Mouse (Mus musculus): ENCODE results near the gene Scnn1a.
A peak's percentile ranks its signal among the peaks of the same experiment; 100 is the strongest.

The Scnn1a gene

GRCm38 (mm10) chr6:125340244-125340643 lies 19.8 kb downstream of the Scnn1a start:
- no peak for DNase-seq (ENCODE audit: low read depth in 2 of 2, low spot score in 2 of 2)

GRCm38 (mm10) chr6:125342198-125342597 lies 21.7 kb downstream of the Scnn1a start:
- no peak for DNase-seq (ENCODE audit: low read depth in 2 of 2, low spot score in 2 of 2)

- no peak for DNase-seq (ENCODE audit: low read depth in 2 of 2, low spot score in 2 of 2)
Observed at GRCm38 (mm10) chr6:125344084-125344483, 23.6 kb downstream of the Scnn1a start.

GRCm38 (mm10) chr6:125344866-125345265 lies 24.4 kb downstream of the Scnn1a start:
- no peak for DNase-seq (ENCODE audit: low read depth in 2 of 2, low spot score in 2 of 2)

- no peak for DNase-seq (ENCODE audit: low read depth in 2 of 2, low spot score in 2 of 2)
Observed at GRCm38 (mm10) chr6:125345625-125346024, 25.2 kb downstream of the Scnn1a start.

DNA sequence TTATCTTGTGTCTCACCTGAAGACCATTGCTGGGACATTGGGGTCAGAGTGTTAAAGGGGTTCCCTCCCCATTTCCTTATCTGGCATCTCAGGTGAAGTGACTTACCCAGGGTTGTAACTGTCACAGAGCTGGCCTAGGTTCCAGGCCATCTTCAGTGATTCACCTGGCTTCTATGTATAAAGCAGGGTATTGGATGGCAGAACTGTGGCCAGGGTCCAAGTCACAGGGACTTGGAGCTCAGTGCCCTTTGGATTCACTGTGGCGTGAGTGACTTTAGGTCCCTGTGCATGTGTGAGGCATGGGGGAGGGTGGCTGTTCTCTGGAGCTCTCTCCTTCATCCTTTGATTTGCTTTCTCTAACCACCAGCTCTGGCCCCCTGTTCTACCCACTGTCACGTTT lies 25.6 kb downstream of the Scnn1a start:
- DNase-seq (ENCODE audit: low read depth in 2 of 2, low spot score in 2 of 2): no peak

DNA sequence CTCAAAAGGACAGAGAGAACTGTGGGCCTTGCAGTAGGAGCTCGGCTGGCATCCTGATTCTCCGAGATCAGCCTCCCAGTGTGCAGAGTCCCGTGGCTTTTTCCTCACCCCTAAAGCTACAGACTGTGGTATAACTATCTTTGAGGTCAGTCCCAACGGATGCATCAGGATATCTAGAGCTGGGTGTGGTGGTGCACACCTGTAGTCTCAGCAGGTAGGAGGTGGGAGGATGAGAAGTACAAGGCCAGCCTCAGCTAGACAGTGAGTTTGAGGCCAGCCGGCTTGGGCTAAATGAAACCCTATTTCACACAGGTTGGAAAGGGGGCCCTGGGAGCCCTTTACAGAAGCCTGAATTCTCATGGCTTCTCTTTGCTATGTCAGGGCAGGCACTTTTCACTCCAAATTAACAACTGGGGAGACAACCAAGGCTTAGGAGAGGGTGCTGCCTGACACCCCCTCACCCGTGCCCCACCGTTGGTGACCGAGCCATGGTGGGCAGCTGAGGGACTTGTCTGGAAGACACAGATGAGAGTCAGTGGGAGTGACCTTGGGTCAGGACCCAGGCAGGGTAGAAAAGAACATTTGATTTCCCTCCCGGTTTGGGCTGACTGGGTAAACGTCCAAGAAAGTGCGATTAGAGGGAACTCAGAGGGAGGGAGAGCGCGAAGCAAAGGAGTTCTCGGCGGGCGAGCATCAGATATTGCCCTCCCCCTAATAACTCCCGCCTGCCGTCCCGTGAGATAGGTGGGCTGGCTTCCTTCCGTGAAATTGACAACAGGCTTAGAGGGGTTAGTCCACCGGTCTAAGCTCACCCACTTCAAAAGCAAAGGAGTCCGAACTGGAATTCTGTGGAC lies 28.5 kb downstream of the Scnn1a start, which contains the start of gene Tnfrsf1a:
Gene Tnfrsf1a (plus strand): TSS at position 642 of the 854 bp plus-strand sequence.
- DNase-seq (ENCODE audit: low read depth in 2 of 2, low spot score in 2 of 2): no peak

DNA sequence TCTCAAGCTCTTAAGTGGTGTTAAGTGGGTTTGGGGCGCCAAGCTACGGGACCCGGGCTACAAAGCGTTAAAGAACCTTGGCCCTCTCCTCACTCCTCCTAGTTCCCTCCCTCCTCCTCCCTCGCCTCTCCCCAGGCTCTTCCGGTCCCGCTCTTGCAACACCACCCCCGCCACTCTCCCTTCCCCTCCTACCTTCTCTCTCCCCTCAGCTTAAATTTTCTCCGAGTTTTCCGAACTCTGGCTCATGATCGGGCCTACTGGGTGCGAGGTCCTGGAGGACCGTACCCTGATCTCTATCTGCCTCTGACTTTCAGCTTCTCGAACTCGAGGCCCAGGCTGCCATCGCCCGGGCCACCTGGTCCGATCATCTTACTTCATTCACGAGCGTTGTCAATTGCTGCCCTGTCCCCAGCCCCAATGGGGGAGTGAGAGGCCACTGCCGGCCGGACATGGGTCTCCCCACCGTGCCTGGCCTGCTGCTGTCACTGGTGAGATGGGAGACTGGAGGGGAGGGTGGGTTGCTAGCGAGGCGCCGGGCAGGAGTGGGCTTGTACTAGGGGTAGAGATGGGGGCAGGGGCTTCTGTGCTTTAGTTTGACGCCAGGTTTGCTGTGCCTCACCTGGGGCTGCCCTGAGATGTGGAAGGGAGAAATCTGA lies 29.2 kb downstream of the Scnn1a start:
- DNase-seq (ENCODE audit: low read depth in 2 of 2, low spot score in 2 of 2): peak; percentile 26 to 58

DNA sequence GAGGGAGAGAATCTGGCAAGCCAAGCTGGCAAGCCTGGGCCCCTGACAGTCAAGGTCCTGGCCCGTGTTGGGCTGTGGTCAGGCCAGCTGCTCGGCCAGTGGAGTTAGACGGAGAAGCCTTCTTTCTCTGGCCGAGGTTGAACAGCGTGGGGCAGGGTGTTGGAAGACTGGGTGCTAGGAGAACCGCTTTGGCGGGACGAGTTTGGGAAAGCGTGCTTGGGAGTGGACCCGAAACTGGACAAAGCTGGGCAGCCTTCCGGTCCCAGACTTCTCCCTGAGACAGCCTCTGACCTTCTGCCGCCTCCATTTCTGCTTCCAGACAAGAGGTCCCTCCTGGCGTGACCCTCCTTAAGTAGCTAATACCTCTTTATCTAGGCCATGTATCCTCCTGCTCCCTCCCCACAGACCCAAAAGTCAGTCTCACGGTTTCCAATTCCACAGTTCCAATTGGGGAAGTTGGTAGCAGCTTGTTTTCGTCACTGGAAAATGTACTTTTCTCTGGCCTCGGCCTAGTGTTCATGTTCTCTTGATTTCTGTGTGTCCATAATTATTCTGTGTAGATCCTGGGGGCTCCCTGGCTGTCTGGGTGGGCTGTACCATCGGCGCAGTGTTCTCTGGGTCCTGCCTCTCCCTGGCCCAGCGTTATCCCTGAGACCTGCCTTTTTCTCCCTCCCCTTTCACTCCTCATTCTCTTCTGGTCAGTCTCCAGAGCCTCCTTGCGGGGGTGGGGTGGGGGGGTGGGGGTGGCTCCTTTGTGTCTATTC lies 30.0 kb downstream of the Scnn1a start:
- DNase-seq (ENCODE audit: low read depth in 2 of 2, low spot score in 2 of 2): no peak

DNA sequence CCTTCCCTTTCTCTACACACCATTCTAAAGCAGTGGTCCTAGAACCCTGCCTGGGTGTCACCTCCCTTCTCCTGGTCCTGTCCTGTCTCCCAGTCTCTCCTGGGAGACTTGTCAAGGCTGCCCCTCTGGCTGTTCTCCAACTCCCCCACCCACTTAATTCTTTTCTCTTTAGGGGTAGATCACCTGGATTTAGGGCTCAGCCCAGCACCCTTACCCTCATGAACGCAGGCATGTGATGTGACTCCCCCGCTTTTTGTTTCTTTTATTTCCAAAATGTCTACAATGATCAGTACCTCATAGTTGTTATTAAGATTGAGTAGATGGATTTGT lies 30.5 kb downstream of the Scnn1a start:
- no peak for DNase-seq (ENCODE audit: low read depth in 2 of 2, low spot score in 2 of 2)

DNA sequence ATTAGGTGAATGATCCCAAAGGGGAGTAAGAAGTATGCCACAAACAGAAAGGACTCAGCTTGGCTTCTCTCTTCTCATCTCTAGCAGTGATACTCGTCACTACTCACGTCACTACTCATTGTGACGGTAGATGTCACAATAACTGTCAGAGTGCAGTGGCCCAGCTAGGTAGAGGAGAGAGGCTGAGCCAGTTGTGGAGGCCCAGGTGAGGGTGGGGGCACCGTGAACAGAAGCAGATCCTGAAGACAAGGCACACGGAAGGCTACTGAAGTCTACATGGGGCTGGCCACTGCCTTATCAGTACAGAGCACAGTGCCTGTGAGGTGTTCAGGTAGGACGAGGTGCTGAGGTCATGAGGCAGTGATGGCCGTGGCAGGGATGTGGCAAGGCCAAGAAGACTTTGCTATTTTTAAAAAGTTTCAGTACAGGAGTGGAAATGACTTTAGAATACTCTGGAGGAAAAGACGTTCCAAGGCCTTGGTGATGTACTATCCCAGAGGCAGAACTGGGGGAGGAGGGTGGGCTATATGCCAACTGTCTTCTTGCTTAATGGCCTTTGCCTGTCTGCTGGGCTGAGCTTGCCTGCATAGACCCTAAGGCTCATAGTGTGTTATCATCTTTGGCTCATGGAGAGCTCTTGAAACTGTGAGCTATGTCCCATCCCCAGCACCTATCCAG lies 31.0 kb downstream of the Scnn1a start:
- peak; percentile 47 to 60 for DNase-seq (ENCODE audit: low read depth in 2 of 2, low spot score in 2 of 2)

GRCm38 (mm10) chr6:125352046-125352384 lies 31.6 kb downstream of the Scnn1a start:
- no peak for DNase-seq (ENCODE audit: low read depth in 2 of 2, low spot score in 2 of 2)

GRCm38 (mm10) chr6:125352811-125353210 lies 32.4 kb downstream of the Scnn1a start:
- DNase-seq (ENCODE audit: low read depth in 2 of 2, low spot score in 2 of 2): no peak

DNA sequence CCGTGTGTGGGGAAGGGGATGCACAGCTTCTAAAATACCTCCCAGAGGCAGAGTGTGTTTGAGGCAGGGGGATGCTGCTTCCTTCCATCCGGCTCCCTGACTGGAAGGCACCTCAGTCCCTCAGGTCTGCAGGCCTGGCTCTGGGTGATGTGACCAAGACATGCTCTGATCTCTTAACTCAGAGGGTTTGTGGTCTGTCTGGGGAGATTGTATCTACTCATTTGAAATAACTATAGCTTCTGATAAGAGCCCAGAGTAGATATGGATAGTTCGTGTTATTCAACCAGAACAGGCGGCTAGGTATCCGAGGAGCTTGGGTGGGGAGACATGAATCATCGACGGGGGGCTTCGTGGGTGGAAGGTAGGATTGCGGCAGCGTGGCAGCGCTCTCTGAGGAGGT lies 32.8 kb downstream of the Scnn1a start:
- peak in 1 of 2 experiments; percentile 23 for DNase-seq (ENCODE audit: low read depth in 2 of 2, low spot score in 2 of 2)

- DNase-seq (ENCODE audit: low read depth in 2 of 2, low spot score in 2 of 2): peak; percentile 23 to 49
Observed at GRCm38 (mm10) chr6:125353655-125354054, 33.2 kb downstream of the Scnn1a start.

GRCm38 (mm10) chr6:125354352-125355151 lies 34.1 kb downstream of the Scnn1a start:
- no peak for DNase-seq (ENCODE audit: low read depth in 2 of 2, low spot score in 2 of 2)

- DNase-seq (ENCODE audit: low read depth in 2 of 2, low spot score in 2 of 2): peak; percentile 36 to 44
Observed at GRCm38 (mm10) chr6:125355197-125355741, 34.8 kb downstream of the Scnn1a start.

GRCm38 (mm10) chr6:125356264-125356663 lies 35.8 kb downstream of the Scnn1a start:
- DNase-seq (ENCODE audit: low read depth in 2 of 2, low spot score in 2 of 2): no peak

DNA sequence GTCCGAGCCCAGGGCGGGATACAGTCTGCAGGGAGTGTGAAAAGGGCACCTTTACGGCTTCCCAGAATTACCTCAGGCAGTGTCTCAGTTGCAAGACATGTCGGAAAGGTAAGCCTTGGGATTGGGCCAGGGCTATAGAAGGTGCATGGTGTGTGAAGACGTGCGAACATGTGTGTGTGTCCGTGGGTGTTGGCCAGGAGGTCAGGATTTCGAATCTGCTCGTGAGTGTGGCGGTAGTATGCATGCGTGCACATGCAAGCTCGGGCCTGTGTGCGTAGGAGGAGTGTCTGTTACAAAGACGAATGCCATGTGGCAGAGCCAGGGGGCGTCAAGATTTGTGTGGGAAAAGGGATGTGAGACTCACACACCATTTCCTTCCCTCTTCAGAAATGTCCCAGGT lies 36.9 kb downstream of the Scnn1a start:
- no peak for DNase-seq (ENCODE audit: low read depth in 2 of 2, low spot score in 2 of 2)

- no peak for DNase-seq (ENCODE audit: low read depth in 2 of 2, low spot score in 2 of 2)
Observed at GRCm38 (mm10) chr6:125359999-125360398, 39.5 kb downstream of the Scnn1a start.

All from CD8-positive naive resting alpha-beta T cell, adult 2 months (primary cell).